Mouse (Mus musculus) cerebellum, adult (tissue): Measurements from ENCODE around the gene Csdc2.
A peak's percentile ranks its signal among the peaks of the same experiment; 100 is the strongest.

Experiments used
- ATAC-seq: cut with Nextera tagmentation; 2 replicates; pipeline ENCODE4 v1.9.2; 2017; ENCODE audit warnings: mild to moderate bottlenecking, moderate library complexity, mixed read lengths; ENCODE audit not compliant: insufficient number of reproducible peaks, low FRiP score, low TSS enrichment

The Csdc2 gene

GRCm38 (mm10) chr15:81985267-81986161 is 49.0 kb downstream of the Csdc2 start:
- ATAC-seq: no peak

DNA sequence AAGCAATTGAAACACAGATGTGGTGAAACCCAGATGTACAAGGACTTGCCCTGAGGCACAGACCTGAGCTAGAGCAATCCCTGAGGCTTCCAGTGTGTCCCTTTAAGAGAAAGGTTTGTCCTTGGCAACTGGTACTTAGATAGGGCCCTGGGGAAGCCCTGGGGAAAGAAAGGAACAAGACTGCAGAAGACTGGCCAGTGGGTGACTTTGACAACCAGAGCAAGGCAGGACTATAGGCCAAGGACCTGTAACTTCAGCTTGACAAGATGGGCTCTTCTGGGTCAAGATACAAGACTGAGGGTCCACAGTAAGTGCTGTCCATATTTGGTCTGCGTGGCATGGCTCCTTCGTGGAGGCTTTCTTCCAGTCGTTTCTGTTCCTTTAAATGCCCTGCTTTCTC is 51.1 kb downstream of the Csdc2 start, which contains the start of gene Xrcc6:
Gene Xrcc6, plus strand, starts transcription at position 190 of the 400 bp plus-strand sequence.
- ATAC-seq: no peak

GRCm38 (mm10) chr15:81989371-81990062 is 53.0 kb downstream of the Csdc2 start:
- ATAC-seq: peak; percentile 72

DNA sequence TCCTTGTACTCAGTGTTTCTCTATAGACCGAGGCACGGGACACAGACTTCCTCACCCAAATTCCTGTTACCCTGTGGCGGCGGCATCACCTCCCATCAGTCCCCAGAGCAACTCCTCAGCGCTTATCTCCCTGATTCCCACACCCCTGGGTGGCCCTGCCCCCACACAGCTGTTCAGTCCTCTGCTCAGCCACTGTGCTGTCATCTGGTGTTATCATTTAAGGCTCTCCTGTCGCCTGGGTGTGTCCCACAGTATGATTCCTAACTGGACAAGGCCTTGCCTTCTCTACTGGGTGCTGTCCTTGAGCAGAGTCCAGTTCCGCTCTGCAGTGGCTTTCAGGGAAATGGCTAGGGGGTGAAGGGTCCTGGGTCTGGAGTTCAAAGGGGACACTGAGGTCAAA is 54.0 kb downstream of the Csdc2 start:
- no peak for ATAC-seq

GRCm38 (mm10) chr15:81993992-81994391 is 57.4 kb downstream of the Csdc2 start:
- ATAC-seq: no peak
